Mouse (Mus musculus): Measurements from ENCODE around the gene Mgam.

DNA sequence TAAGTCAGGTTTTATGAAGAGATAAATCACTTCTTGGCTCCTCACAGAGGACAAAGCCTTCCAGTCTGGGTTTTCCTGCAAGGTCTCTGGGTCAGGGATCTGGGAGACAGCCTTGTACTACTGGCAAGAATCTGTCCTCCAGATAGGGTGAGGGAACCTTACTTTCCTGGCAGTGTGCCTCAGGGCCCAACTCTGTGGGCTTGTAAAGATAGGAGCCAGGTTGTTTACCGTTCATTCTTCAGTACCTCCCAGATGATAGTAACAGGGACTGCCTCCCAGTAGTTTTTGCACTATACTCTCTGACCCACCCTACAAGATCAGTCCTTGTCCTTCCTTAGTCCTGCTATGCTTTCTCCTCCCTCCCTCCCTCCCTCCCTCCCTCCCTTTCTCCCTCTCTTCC, 155.0 kb downstream of the Mgam start:
- TF ChIP-seq CTCF (IDR thresholded peaks at IDR 0.05; ENCODE audit: control insufficient read depth, insufficient read depth, insufficient replicate concordance, low read depth, low read length) (no peak), POLR2A (IDR thresholded peaks at IDR 0.05; ENCODE audit: control insufficient read depth, low read depth, low read length) (no peak)

Data from testis, adult 2 months (tissue).